Mouse (Mus musculus) ovary, postnatal 10 days (tissue): ENCODE results near the gene Asrgl1.

Experiments used
- DNase-seq: peaks from one replicate; pipeline ENCODE4 v3.0.0; 2022; ENCODE audit warnings: low spot score

Gene Asrgl1

GRCm38 (mm10) chr19:9071456-9072156 is 63.8 kb downstream of the Asrgl1 start:
- DNase-seq = no peak

- no peak for DNase-seq
Observed at GRCm38 (mm10) chr19:9070316-9070715, 65.1 kb downstream of the Asrgl1 start.

GRCm38 (mm10) chr19:9069687-9070307 is 65.6 kb downstream of the Asrgl1 start:
- DNase-seq = no peak

- no peak for DNase-seq
Observed at GRCm38 (mm10) chr19:9067292-9067691, 68.1 kb downstream of the Asrgl1 start.

GRCm38 (mm10) chr19:9065621-9066561 is 69.5 kb downstream of the Asrgl1 start:
- DNase-seq = no peak

- no peak for DNase-seq
Observed at GRCm38 (mm10) chr19:9063831-9064230, 71.6 kb downstream of the Asrgl1 start.

- DNase-seq = no peak
Observed at GRCm38 (mm10) chr19:9062822-9063221, 72.6 kb downstream of the Asrgl1 start.

GRCm38 (mm10) chr19:9061221-9061893 is 74.1 kb downstream of the Asrgl1 start:
- no peak for DNase-seq

- DNase-seq = no peak
Observed at GRCm38 (mm10) chr19:9060103-9060502, 75.3 kb downstream of the Asrgl1 start.
